ENCODE assay signal across 23 mouse cellular contexts in genomic region chr19:7491960-7492359, GRCm38 (mm10).
"Had no signal": no experiment of that assay in that cellular context is flagged by ENCODE, and none has a peak within 500 bp of the region (broad histone marks: within the 10 kb centered on the region; RNA-seq: fewer than 3 reads in every experiment).

No protein-coding gene starts in this region.

- H3K27ac ChIP-seq: gastrocnemius, adult 2 months; heart, adult 2 months; hindbrain, embryonic 10.5 days; hindbrain, embryonic 12.5 days; hindbrain, embryonic 14.5 days; intestine, embryonic 15.5 days; layer of hippocampus, adult 2 months; left cerebral cortex, adult 2 months; limb, embryonic 10.5 days; limb, embryonic 12.5 days had no signal

- H3K4me3 ChIP-seq: gastrocnemius, adult 2 months; heart, adult 2 months; hindbrain, embryonic 10.5 days; hindbrain, embryonic 12.5 days; intestine, embryonic 15.5 days; layer of hippocampus, adult 2 months; left cerebral cortex, adult 2 months; limb, embryonic 10.5 days; limb, embryonic 12.5 days had no signal

- H3K4me1 ChIP-seq: intestine, embryonic 15.5 days had no signal

- H3K4me2 ChIP-seq: heart, embryonic 11.5 days; hindbrain, embryonic 12.5 days; hindbrain, embryonic 14.5 days; intestine, embryonic 15.5 days; limb, embryonic 12.5 days had no signal

- H3K9ac ChIP-seq: hindbrain, embryonic 12.5 days; hindbrain, embryonic 14.5 days; intestine, embryonic 15.5 days; limb, embryonic 12.5 days had no signal

- H3K27me3 ChIP-seq: hindbrain, embryonic 12.5 days; intestine, embryonic 15.5 days; limb, embryonic 12.5 days had no signal

- ATAC-seq: hindbrain, embryonic 16.5 days; inflammation-experienced regulatory T-cells, adult 6 months; intestine, embryonic 15.5 days had no signal

- H3K9me3 ChIP-seq: hindbrain, embryonic 10.5 days; hindbrain, embryonic 12.5 days; intestine, embryonic 15.5 days; limb, embryonic 10.5 days; limb, embryonic 12.5 days had no signal

- H3K36me3 ChIP-seq: hindbrain, embryonic 10.5 days; hindbrain, embryonic 12.5 days; intestine, embryonic 15.5 days; limb, embryonic 10.5 days; limb, embryonic 12.5 days had no signal

- DNase-seq: gastrocnemius, adult 2 months; gastrocnemius, postnatal 10 days; gastrocnemius, postnatal 25 days; heart, adult 2 months; heart, postnatal 10 days; heart, postnatal 4 days; kidney, adult 18-20 months; kidney, adult 8-10 months; kidney, postnatal 10 days; kidney, postnatal 25 days; kidney, postnatal 4 days; liver had no signal
